Mouse (Mus musculus): ENCODE results near the gene Oxsr1.
"Not testable (repeated sequence)": the region's sequence is repeated elsewhere in the genome, so short reads cannot be mapped to it uniquely, and the experiment has no call there.

Oxsr1 gene

GRCm38 (mm10) chr9:119268588-119269145 lies 53.6 kb downstream of the Oxsr1 start:
- DNase-seq (ENCODE audit: low read depth) = peak; percentile 55

- peak; percentile 47 for DNase-seq (ENCODE audit: low read depth)
Measured at GRCm38 (mm10) chr9:119268120-119268519, 54.1 kb downstream of the Oxsr1 start.

- DNase-seq (ENCODE audit: low read depth) = peak; percentile 68
Measured at GRCm38 (mm10) chr9:119266121-119266395, 56.2 kb downstream of the Oxsr1 start.

GRCm38 (mm10) chr9:119265373-119266120 lies 56.7 kb downstream of the Oxsr1 start:
- DNase-seq (ENCODE audit: low read depth) = peak; percentile 76

- no peak for DNase-seq (ENCODE audit: low read depth)
Measured at GRCm38 (mm10) chr9:119263067-119263466, 59.2 kb downstream of the Oxsr1 start.

GRCm38 (mm10) chr9:119260825-119261224 lies 61.4 kb downstream of the Oxsr1 start:
- DNase-seq (ENCODE audit: low read depth) = no peak

GRCm38 (mm10) chr9:119258785-119259184 lies 63.4 kb downstream of the Oxsr1 start:
- DNase-seq (ENCODE audit: low read depth) = no peak

- DNase-seq (ENCODE audit: low read depth) = no peak
Measured at GRCm38 (mm10) chr9:119258128-119258527, 64.1 kb downstream of the Oxsr1 start.

- no peak for DNase-seq (ENCODE audit: low read depth)
Measured at GRCm38 (mm10) chr9:119256161-119256560, 66.1 kb downstream of the Oxsr1 start.

- DNase-seq (ENCODE audit: low read depth) = no peak
Measured at GRCm38 (mm10) chr9:119255096-119255495, 67.1 kb downstream of the Oxsr1 start.

GRCm38 (mm10) chr9:119254187-119254586 lies 68.0 kb downstream of the Oxsr1 start:
- no peak for DNase-seq (ENCODE audit: low read depth)

GRCm38 (mm10) chr9:119247996-119248395 lies 74.2 kb downstream of the Oxsr1 start:
- no peak for DNase-seq (ENCODE audit: low read depth)

- no peak for DNase-seq (ENCODE audit: low read depth)
Measured at GRCm38 (mm10) chr9:119246826-119247225, 75.4 kb downstream of the Oxsr1 start.

- DNase-seq (ENCODE audit: low read depth) = no peak
Measured at GRCm38 (mm10) chr9:119243981-119244380, 78.2 kb downstream of the Oxsr1 start.

- DNase-seq (ENCODE audit: low read depth) = no peak
Measured at GRCm38 (mm10) chr9:119241169-119241865, 80.9 kb downstream of the Oxsr1 start.

- DNase-seq (ENCODE audit: low read depth) = no peak
Measured at GRCm38 (mm10) chr9:119240286-119240997, 81.8 kb downstream of the Oxsr1 start.

- DNase-seq (ENCODE audit: low read depth) = no peak
Measured at GRCm38 (mm10) chr9:119239274-119239673, 83.0 kb downstream of the Oxsr1 start.

GRCm38 (mm10) chr9:119238796-119239195 lies 83.4 kb downstream of the Oxsr1 start:
- DNase-seq (ENCODE audit: low read depth) = no peak

- no peak for DNase-seq (ENCODE audit: low read depth)
Measured at GRCm38 (mm10) chr9:119231552-119231951, 90.7 kb downstream of the Oxsr1 start.

- no peak for DNase-seq (ENCODE audit: low read depth)
Measured at GRCm38 (mm10) chr9:119230829-119231228, 91.4 kb downstream of the Oxsr1 start.

- no peak for DNase-seq (ENCODE audit: low read depth)
Measured at GRCm38 (mm10) chr9:119220249-119220648, 102.0 kb downstream of the Oxsr1 start.

GRCm38 (mm10) chr9:119219667-119220066 lies 102.6 kb downstream of the Oxsr1 start:
- no peak for DNase-seq (ENCODE audit: low read depth)

- DNase-seq (ENCODE audit: low read depth) = not testable (repeated sequence)
Measured at GRCm38 (mm10) chr9:119215341-119215740, 106.9 kb downstream of the Oxsr1 start.
